Mouse (Mus musculus) MEL (cell line): ENCODE results near the gene Plp2. TPM values are rescaled to one million over a fixed set of nuclear protein-coding genes. Genes with fewer than 3 reads are reported as not detected.

Experiments
- DNase-seq: peaks from one replicate; pipeline ENCODE4 v3.0.0; 2011; ENCODE audit warnings: low read depth, low spot score
- H3K27ac ChIP-seq: 2 replicates; pipeline ENCODE4 v1.5.1; 2012; ENCODE audit warnings: low read depth, mild to moderate bottlenecking, control low read depth, low read length, moderate library complexity; ENCODE audit not compliant: control insufficient read depth
- H3K27me3 ChIP-seq, 2 experiments: fragments of 150-350 bp in 1 of 2; sonication (generic) in 1 of 2; 2 replicates each; pipeline ENCODE4 v1.6.1; 2012; ENCODE audit warnings: low read length in 2 of 2, mild to moderate bottlenecking in 2 of 2, improper control_type of control experiment in 1 of 2, moderate library complexity in 1 of 2; ENCODE audit not compliant: insufficient read depth in 2 of 2, control insufficient read depth in 1 of 2
- H3K36me3 ChIP-seq, 2 experiments: 2 replicates each; pipeline ENCODE4 v1.6.1; 2012 to 2014; ENCODE audit warnings: low read length in 2 of 2, improper control_type of control experiment in 1 of 2, inconsistent platforms in 1 of 2, mild to moderate bottlenecking in 1 of 2; ENCODE audit not compliant: insufficient read depth in 2 of 2, control insufficient read depth in 1 of 2
- H3K4me1 ChIP-seq, 2 experiments: fragments of 150-350 bp in 1 of 2; sonication (generic) in 1 of 2; 2 replicates each; pipeline ENCODE4 v1.6.1; 2012; ENCODE audit warnings: low read length in 2 of 2, improper control_type of control experiment in 1 of 2, mild to moderate bottlenecking in 1 of 2; ENCODE audit not compliant: insufficient read depth in 2 of 2, control insufficient read depth in 1 of 2
- H3K4me3 ChIP-seq, 2 experiments: fragments of 150-350 bp in 1 of 2; sonication (generic) in 1 of 2; 2 replicates each; pipeline ENCODE4 v1.5.1; 2012; ENCODE audit warnings: low read depth in 2 of 2, low read length in 2 of 2, mild to moderate bottlenecking in 2 of 2, moderate library complexity in 2 of 2, control low read depth in 1 of 2, improper control_type of control experiment in 1 of 2; ENCODE audit not compliant: control insufficient read depth in 1 of 2, insufficient read depth in 1 of 2
- H3K79me2 ChIP-seq: 2 replicates; pipeline ENCODE4 v1.6.1; 2012; ENCODE audit warnings: mild to moderate bottlenecking, low read length, moderate library complexity; ENCODE audit not compliant: control insufficient read depth, poor library complexity, insufficient read depth
- H3K9ac ChIP-seq: 2 replicates; pipeline ENCODE4 v1.6.1; 2012; ENCODE audit warnings: low read depth, mild to moderate bottlenecking, control low read depth, low read length, moderate library complexity; ENCODE audit not compliant: control insufficient read depth, poor library complexity, severe bottlenecking
- H3K9me3 ChIP-seq: fragments of 150-350 bp; sonication (generic); replicated peaks from 2 replicates; pipeline ENCODE4 v1.6.1; 2012; ENCODE audit warnings: mild to moderate bottlenecking, low read length, improper control_type of control experiment, moderate library complexity; ENCODE audit not compliant: insufficient read depth
- BHLHE40 ChIP-seq: IDR thresholded peaks from 2 replicates; pipeline ENCODE4 v1.6.1; 2012; ENCODE audit warnings: low read depth, mild to moderate bottlenecking, inconsistent platforms, low read length, improper control_type of control experiment, borderline replicate concordance
- CHD1 ChIP-seq: IDR thresholded peaks from 2 replicates; pipeline ENCODE4 v1.6.1; 2012; ENCODE audit warnings: low read depth, mild to moderate bottlenecking, inconsistent platforms, low read length, improper control_type of control experiment
- E2F4 ChIP-seq: IDR thresholded peaks from 2 replicates; pipeline ENCODE4 v1.6.1; 2011; ENCODE audit warnings: low read depth, low read length, improper control_type of control experiment, borderline replicate concordance
- ELF1 ChIP-seq: IDR thresholded peaks from 2 replicates; pipeline ENCODE4 v1.6.1; 2014; ENCODE audit warnings: low read depth, mild to moderate bottlenecking, inconsistent platforms, low read length, improper control_type of control experiment, moderate library complexity
- EP300 ChIP-seq, 2 experiments: IDR thresholded peaks; 2 replicates each; pipeline ENCODE4 v1.6.1; 2011; ENCODE audit warnings: improper control_type of control experiment in 2 of 2, low read length in 2 of 2, low read depth in 1 of 2, mild to moderate bottlenecking in 1 of 2
- GABPA ChIP-seq: IDR thresholded peaks from 2 replicates; pipeline ENCODE4 v1.6.1; 2012; ENCODE audit warnings: low read depth, mild to moderate bottlenecking, inconsistent platforms, low read length, improper control_type of control experiment, moderate library complexity
- JUND ChIP-seq: IDR thresholded peaks from 2 replicates; pipeline ENCODE4 v1.6.1; 2011; ENCODE audit warnings: low read depth, mild to moderate bottlenecking, improper control_type of control experiment, low read length
- KAT2A ChIP-seq: conservative IDR thresholded peaks from 2 replicates; pipeline ENCODE4 v1.6.1; 2012; ENCODE audit warnings: low read depth, low read length, improper control_type of control experiment, inconsistent platforms
- MAFK ChIP-seq: IDR thresholded peaks from 2 replicates; pipeline ENCODE4 v1.6.1; 2011; ENCODE audit warnings: low read depth, mild to moderate bottlenecking, low read length, improper control_type of control experiment, borderline replicate concordance
- MEF2A ChIP-seq: IDR thresholded peaks from 2 replicates; pipeline ENCODE4 v1.6.1; 2014; ENCODE audit warnings: low read depth, mild to moderate bottlenecking, inconsistent platforms, low read length, improper control_type of control experiment; ENCODE audit not compliant: poor library complexity, insufficient replicate concordance, severe bottlenecking; ENCODE audit errors: extremely low read depth
- MXI1 ChIP-seq: IDR thresholded peaks from 2 replicates; pipeline ENCODE4 v1.6.1; 2011; ENCODE audit warnings: mild to moderate bottlenecking, low read depth, low read length, improper control_type of control experiment
- MYB ChIP-seq: IDR thresholded peaks from 2 replicates; pipeline ENCODE4 v1.6.1; 2011; ENCODE audit warnings: mild to moderate bottlenecking, low read depth, low read length, improper control_type of control experiment
- MYC ChIP-seq: IDR thresholded peaks from 2 replicates; pipeline ENCODE4 v1.6.1; 2011; ENCODE audit warnings: low read depth, mild to moderate bottlenecking, low read length, improper control_type of control experiment, moderate library complexity
- NRF1 ChIP-seq: IDR thresholded peaks from 2 replicates; pipeline ENCODE4 v1.6.1; 2014; ENCODE audit warnings: low read depth, mild to moderate bottlenecking, inconsistent platforms, low read length, improper control_type of control experiment, moderate library complexity; ENCODE audit not compliant: poor library complexity, insufficient read depth, severe bottlenecking
- POLR2A ChIP-seq, 2 experiments: IDR thresholded peaks; 2 replicates each; pipeline ENCODE4 v1.6.1; 2011 to 2012; ENCODE audit warnings: low read length in 2 of 2, mild to moderate bottlenecking in 2 of 2, control low read depth in 1 of 2, improper control_type of control experiment in 1 of 2, low read depth in 1 of 2, moderate library complexity in 1 of 2; ENCODE audit not compliant: control insufficient read depth in 1 of 2, insufficient read depth in 1 of 2, poor library complexity in 1 of 2
- POLR2AphosphoS2 ChIP-seq: IDR thresholded peaks from 2 replicates; pipeline ENCODE4 v1.6.1; 2011; ENCODE audit warnings: low read length, improper control_type of control experiment
- RAD21 ChIP-seq: IDR thresholded peaks from 2 replicates; pipeline ENCODE4 v1.6.1; 2011; ENCODE audit warnings: mild to moderate bottlenecking, low read depth, low read length, improper control_type of control experiment
- RCOR1 ChIP-seq: IDR thresholded peaks from 2 replicates; pipeline ENCODE4 v1.6.1; 2012; ENCODE audit warnings: low read depth, mild to moderate bottlenecking, inconsistent platforms, low read length, improper control_type of control experiment
- SMC3 ChIP-seq: IDR thresholded peaks from 2 replicates; pipeline ENCODE4 v1.6.1; 2011; ENCODE audit warnings: low read depth, low read length, improper control_type of control experiment
- TAL1 ChIP-seq: IDR thresholded peaks from 2 replicates; pipeline ENCODE4 v1.6.1; 2012; ENCODE audit warnings: mild to moderate bottlenecking, inconsistent platforms, low read length, moderate library complexity, mixed read lengths
- TBP ChIP-seq: IDR thresholded peaks from 2 replicates; pipeline ENCODE4 v1.8.0; 2011; ENCODE audit warnings: low read depth, low read length, improper control_type of control experiment
- TCF12 ChIP-seq: IDR thresholded peaks from 2 replicates; pipeline ENCODE4 v1.6.1; 2014; ENCODE audit warnings: low read depth, mild to moderate bottlenecking, inconsistent platforms, low read length, improper control_type of control experiment, moderate library complexity
- UBTF ChIP-seq: IDR thresholded peaks from 2 replicates; pipeline ENCODE4 v1.6.1; 2012; ENCODE audit warnings: low read depth, mild to moderate bottlenecking, inconsistent platforms, low read length, improper control_type of control experiment, moderate library complexity, borderline replicate concordance; ENCODE audit not compliant: insufficient read depth
- USF1 ChIP-seq: IDR thresholded peaks from 2 replicates; pipeline ENCODE4 v1.6.1; 2014; ENCODE audit warnings: low read depth, mild to moderate bottlenecking, inconsistent platforms, low read length, improper control_type of control experiment, moderate library complexity
- USF2 ChIP-seq, 2 experiments: IDR thresholded peaks; 2 replicates each; pipeline ENCODE4 v1.6.1; 2011 to 2012; ENCODE audit warnings: improper control_type of control experiment in 2 of 2, low read length in 2 of 2, borderline replicate concordance in 1 of 2, inconsistent platforms in 1 of 2, low read depth in 1 of 2, mild to moderate bottlenecking in 1 of 2; ENCODE audit not compliant: insufficient read depth in 1 of 2
- ZKSCAN1 ChIP-seq: IDR thresholded peaks from 2 replicates; pipeline ENCODE4 v1.6.1; 2012; ENCODE audit warnings: low read depth, mild to moderate bottlenecking, inconsistent platforms, low read length, improper control_type of control experiment, moderate library complexity
- ZMIZ1 ChIP-seq: IDR thresholded peaks from 2 replicates; pipeline ENCODE4 v1.6.1; 2012; ENCODE audit warnings: low read depth, mild to moderate bottlenecking, inconsistent platforms, low read length, improper control_type of control experiment, moderate library complexity
- polyA plus RNA-seq, 2 experiments: library from polyadenylated mRNA; stranded (reverse) in 1 of 2; unstranded in 1 of 2; fragments of >175 nt in 1 of 2; fragments of >200 nt in 1 of 2; gene quantifications; 2 replicates each; pipeline versions ENCODE4 v1.2.1 to v1.2.4; 2012; ENCODE audit warnings: low replicate concordance in 2 of 2, low read depth in 1 of 2; ENCODE audit not compliant: insufficient read length in 2 of 2, insufficient read depth in 1 of 2, missing spikeins in 1 of 2
- total RNA-seq: library from RNA; depleted of rRNA; stranded (reverse); fragments of 300-350 nt; gene quantifications from 2 replicates; pipeline ENCODE4 v1.2.3, GENCODE M21; 2012

Gene Plp2
- total and polyA plus RNA-seq, 3 experiments = 95.7 to 407 (median 163) TPM

DNA sequence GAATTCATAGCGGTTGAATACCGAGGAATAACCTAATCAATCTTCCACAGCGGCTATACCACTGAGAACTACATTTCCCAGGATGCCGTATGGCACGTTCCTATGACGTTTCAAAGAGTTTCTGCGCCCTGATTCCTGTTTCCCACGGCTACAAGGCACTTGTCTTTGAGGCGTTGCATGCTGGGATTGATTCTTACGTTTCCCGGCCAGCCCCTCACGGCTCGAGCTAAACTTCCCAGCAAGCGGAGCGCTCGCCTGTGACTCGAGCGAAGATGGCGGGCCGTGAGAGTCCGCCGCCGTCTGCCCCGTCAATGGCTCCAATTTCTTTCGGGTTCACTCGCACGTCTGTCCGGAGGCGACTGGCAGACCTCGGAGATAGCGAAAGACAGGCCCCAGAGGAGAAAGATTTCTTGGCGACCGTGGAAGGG, 25.8 kb upstream of the Plp2 start, which contains the start of gene Gpkow (continued):
- TF ChIP-seq RAD21 (no peak), JUND (no peak), POLR2AphosphoS2 (peak; percentile 84; the same call in 1 of the 2 replicates), USF1 (peak; percentile 60), KAT2A (peak; percentile 96), MYC (peak; percentile 83; the same call in 1 of the 2 replicates), ZKSCAN1 (no peak), MAFK (no peak)
- TF ChIP-seq, all 39 proteins: peak for 18

DNA sequence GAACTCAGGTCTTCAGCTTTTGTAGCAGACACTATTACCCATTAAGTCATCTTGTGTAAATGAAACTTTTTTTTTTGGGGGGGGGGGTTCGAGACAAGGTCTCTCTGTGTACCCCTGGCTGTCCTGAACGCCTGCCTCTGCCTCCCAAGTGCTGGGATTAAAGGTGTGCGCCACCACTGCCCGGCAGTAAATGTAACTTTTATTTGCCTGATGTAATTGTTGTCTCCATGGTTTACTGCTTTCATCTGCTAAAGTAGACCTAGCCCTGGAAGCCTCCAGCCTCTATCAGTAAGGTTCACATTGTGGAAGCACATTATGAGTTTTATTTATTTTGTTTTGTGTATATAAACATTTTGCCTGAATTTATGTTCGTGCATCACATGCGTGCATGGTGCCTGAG, 25.3 kb upstream of the Plp2 start:
- no peaks in the 10 kb centered on the region for H3K9me3 ChIP-seq
- no peak for TF ChIP-seq TCF12
- TF ChIP-seq ZKSCAN1 = no peak
- TF ChIP-seq MEF2A = no peak
- no peak for TF ChIP-seq RCOR1
- TF ChIP-seq ZMIZ1 = no peak
- no peak for TF ChIP-seq POLR2A (IDR thresholded peaks at IDR 0.05; ENCODE audit: control insufficient read depth in 1 of 2, insufficient read depth in 1 of 2, low read depth in 1 of 2, low read length in 2 of 2, poor library complexity in 1 of 2)
- TF ChIP-seq TBP = no peak
- TF ChIP-seq NRF1 = no peak
- no peak overlapping the region for H3K27ac ChIP-seq
- no peaks in the 10 kb centered on the region for H3K27me3 ChIP-seq
- H3K9ac ChIP-seq = peak overlapping the region; percentile 33; the same call in 1 of the 2 replicates
- no peak for DNase-seq
- H3K4me3 ChIP-seq = peak overlapping the region; percentile 20 to 38
- H3K79me2 ChIP-seq = peaks cover 23% of the 10 kb centered on the region
- H3K4me1 ChIP-seq = peaks cover 0 to 9% of the 10 kb centered on the region in 2 experiments; a peak in 1 of 4 replicates
- peaks cover 0 to 6% of the 10 kb centered on the region in 2 experiments; a peak in 2 of 4 replicates for H3K36me3 ChIP-seq

DNA sequence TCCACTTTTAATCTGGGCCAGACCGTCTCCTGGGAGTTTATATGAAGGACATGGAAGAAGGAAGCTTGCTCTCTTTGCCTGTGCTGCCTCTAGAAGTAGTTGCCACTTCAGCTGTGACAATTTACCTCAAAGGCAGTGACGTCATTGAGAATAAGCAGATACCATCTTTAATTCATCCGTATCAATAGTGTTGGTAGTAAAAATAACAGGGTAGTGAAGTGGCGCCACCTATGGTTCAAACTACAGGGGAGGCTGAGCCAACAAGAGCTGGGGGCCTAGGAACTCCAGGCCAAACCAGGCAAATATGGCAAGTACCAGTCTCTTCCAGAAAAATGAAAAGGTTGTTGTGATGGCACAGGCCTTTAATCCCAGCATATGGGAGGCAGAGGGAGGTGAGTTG, 21.7 kb upstream of the Plp2 start:
- no peak overlapping the region for H3K9ac ChIP-seq
- H3K4me3 ChIP-seq = no peak overlapping the region
- H3K27ac ChIP-seq = no peak overlapping the region
- peak; percentile 72 for DNase-seq
- peaks cover 19% of the 10 kb centered on the region in 2 experiments for H3K27me3 ChIP-seq
- no peaks in the 10 kb centered on the region for H3K9me3 ChIP-seq
- 0 out of 4 replicates have a peak, but pooled peaks cover 0 to 2% of the 10 kb centered on the region in 2 experiments for H3K36me3 ChIP-seq
- H3K4me1 ChIP-seq = no peaks in the 10 kb centered on the region
- H3K79me2 ChIP-seq = peaks cover 8% of the 10 kb centered on the region
- TF ChIP-seq KAT2A = no peak
- no peak for TF ChIP-seq EP300 (IDR thresholded peaks at IDR 0.05; ENCODE audit: low read depth in 1 of 2, low read length in 2 of 2)
- no peak for TF ChIP-seq USF2 (IDR thresholded peaks at IDR 0.05; ENCODE audit: borderline replicate concordance in 1 of 2, insufficient read depth in 1 of 2, low read depth in 1 of 2, low read length in 2 of 2)
- TF ChIP-seq TCF12 = no peak
- no peak for TF ChIP-seq MXI1
- peak; percentile 83 for TF ChIP-seq RAD21
- TF ChIP-seq CHD1 = no peak
- TF ChIP-seq BHLHE40 = 0 out of 2 replicates have a peak, but pooled peaks have one; percentile 38
- TF ChIP-seq ELF1 = no peak
- TF ChIP-seq NRF1 = no peak
- TF ChIP-seq POLR2AphosphoS2 = no peak
- TF ChIP-seq SMC3 = peak; percentile 78
- TF ChIP-seq USF1 = no peak
- no peak for TF ChIP-seq E2F4
- TF ChIP-seq GABPA = no peak
- no peak for TF ChIP-seq MYB
- no peak for TF ChIP-seq UBTF
- TF ChIP-seq TAL1 = no peak
